Mouse (Mus musculus) brain, adult 2 months (tissue): ENCODE results near the gene Tnfrsf23.
"Not testable (repeated sequence)": the region's sequence is repeated elsewhere in the genome, so short reads cannot be mapped to it uniquely, and the experiment has no call there.

Source experiments
- DNase-seq: peaks from one replicate; pipeline ENCODE4 v3.0.0; 2011; ENCODE audit warnings: low read depth, low spot score

The Tnfrsf23 gene

GRCm38 (mm10) chr7:143684569-143684968 is 1.1 kb downstream of the Tnfrsf23 start:
- DNase-seq: not testable (repeated sequence)

- DNase-seq: no peak
Measured at GRCm38 (mm10) chr7:143681566-143681965, 4.1 kb downstream of the Tnfrsf23 start.

GRCm38 (mm10) chr7:143680836-143681235 is 4.8 kb downstream of the Tnfrsf23 start:
- DNase-seq: not testable (repeated sequence)

GRCm38 (mm10) chr7:143679650-143680049 is 6.0 kb downstream of the Tnfrsf23 start:
- not testable (repeated sequence) for DNase-seq

- no peak for DNase-seq
Measured at GRCm38 (mm10) chr7:143666427-143667311, 19.0 kb downstream of the Tnfrsf23 start.

- no peak for DNase-seq
Measured at GRCm38 (mm10) chr7:143663470-143663869, 22.2 kb downstream of the Tnfrsf23 start.

GRCm38 (mm10) chr7:143660797-143661196 is 24.9 kb downstream of the Tnfrsf23 start:
- DNase-seq: no peak

GRCm38 (mm10) chr7:143649769-143650346 is 35.8 kb downstream of the Tnfrsf23 start:
- not testable (repeated sequence) for DNase-seq

GRCm38 (mm10) chr7:143649034-143649768 is 36.5 kb downstream of the Tnfrsf23 start, which contains the start of gene Tnfrsf22:
Tnfrsf22 (minus strand) TSS chr7:143649661.
- peak; percentile 89 for DNase-seq

- not testable (repeated sequence) for DNase-seq
Measured at GRCm38 (mm10) chr7:143643949-143644348, 41.7 kb downstream of the Tnfrsf23 start.

GRCm38 (mm10) chr7:143636674-143637073 is 49.0 kb downstream of the Tnfrsf23 start:
- DNase-seq: no peak

- DNase-seq: no peak
Measured at GRCm38 (mm10) chr7:143631503-143631902, 54.2 kb downstream of the Tnfrsf23 start.

- DNase-seq: no peak
Measured at GRCm38 (mm10) chr7:143629501-143629900, 56.2 kb downstream of the Tnfrsf23 start.

GRCm38 (mm10) chr7:143628540-143628939 is 57.1 kb downstream of the Tnfrsf23 start, which contains the start of gene Tnfrsf26:
Tnfrsf26 (minus strand) TSS chr7:143628722.
- DNase-seq: no peak

GRCm38 (mm10) chr7:143627555-143628286 is 58.0 kb downstream of the Tnfrsf23 start:
- DNase-seq: no peak

GRCm38 (mm10) chr7:143626178-143626577 is 59.5 kb downstream of the Tnfrsf23 start:
- no peak for DNase-seq

- no peak for DNase-seq
Measured at GRCm38 (mm10) chr7:143625151-143625550, 60.5 kb downstream of the Tnfrsf23 start.

- no peak for DNase-seq
Measured at GRCm38 (mm10) chr7:143624561-143624960, 61.1 kb downstream of the Tnfrsf23 start.

GRCm38 (mm10) chr7:143620951-143621350 is 64.7 kb downstream of the Tnfrsf23 start:
- peak; percentile 50 for DNase-seq
